Mouse (Mus musculus) spleen, postnatal 14 days (tissue): ENCODE measurements around the gene 2310030G06Rik.

ENCODE experiments used
- DNase-seq, 2 experiments: peaks; one replicate each; pipeline ENCODE4 v3.0.0; 2021 to 2022; ENCODE audit warnings: low spot score in 2 of 2

Gene 2310030G06Rik

DNA sequence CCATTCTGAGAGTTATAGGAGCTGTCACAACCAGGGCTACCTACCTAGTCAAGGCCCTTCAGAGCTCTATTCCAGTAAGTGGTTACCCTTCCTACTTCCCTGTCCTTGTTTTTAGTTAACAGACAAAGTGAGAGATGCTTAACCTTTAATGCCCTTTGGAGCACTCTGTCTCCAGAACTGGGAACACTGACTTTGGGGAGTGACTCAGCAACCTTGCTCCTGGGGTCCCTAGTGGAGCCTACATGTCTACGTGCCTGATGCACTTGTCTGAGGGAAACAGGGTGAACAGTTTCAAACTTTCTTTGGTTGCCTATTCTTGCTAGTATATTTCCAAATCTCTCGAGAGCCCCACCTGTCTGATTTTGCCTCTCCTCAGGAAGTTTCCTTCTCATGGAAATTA lies 3.6 kb downstream of the 2310030G06Rik start:
- DNase-seq, result no peak

DNA sequence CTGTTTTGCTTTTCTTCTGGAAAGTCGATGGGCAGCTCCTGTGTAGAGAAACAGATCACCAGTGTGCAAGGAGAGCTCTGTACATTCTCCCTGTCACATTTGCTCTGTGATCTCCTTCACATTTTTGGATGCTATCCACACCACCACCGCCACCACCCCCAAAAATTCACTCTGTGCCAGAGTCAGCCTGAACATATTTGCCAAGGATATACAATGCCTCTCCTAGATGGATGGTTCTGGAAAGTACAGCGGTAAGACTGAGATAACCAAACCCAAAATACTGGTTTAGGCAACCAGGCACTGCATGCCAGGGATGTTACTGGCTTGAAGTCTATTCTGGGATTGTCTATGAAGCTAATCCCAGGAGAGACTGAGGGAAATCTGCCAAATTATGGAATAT lies 4.1 kb downstream of the 2310030G06Rik start:
- no peak for DNase-seq

DNA sequence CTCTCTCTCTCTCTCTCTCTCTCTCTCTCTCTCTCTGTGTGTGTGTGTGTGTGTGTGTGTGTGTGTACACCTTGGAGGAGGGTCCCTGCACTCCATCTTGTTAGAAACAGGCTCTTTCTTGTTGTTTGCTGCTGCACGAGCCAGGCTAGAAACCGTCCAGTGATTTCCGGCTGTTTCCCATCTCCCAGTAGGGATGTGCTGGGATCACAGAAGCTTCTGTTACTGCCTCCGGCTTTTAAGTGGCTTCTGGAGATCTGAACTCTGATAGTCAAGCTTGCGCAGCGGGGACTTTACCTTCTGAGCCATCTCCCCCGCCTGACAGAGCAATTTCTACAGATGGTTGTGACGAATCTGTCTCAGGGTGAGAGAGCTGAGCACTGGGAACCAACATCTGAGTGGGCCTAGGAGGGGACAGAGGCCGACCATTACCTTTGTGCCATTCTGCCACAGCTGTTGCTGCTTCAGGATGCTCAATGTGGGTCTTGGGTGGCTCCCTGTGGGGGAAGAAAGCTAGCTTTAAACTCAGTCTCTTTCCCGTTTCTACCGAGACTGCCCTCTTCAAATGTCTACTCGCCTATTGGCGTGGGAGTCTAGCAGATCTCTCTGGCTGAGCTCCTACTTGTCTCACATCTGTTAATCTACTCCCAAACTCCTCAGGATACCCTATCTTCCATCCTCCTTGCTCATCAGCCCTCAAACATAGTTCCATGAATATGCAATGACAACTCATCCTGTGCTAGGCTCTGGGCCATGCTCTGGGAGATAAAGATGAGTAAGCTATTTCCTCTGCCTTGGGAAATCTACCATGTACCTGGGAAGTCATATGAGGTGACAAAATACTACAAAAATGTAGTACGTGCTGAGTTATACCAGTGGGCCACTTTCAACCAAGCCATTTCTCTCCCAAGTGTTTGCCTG lies 5.2 kb downstream of the 2310030G06Rik start:
- no peak for DNase-seq

DNA sequence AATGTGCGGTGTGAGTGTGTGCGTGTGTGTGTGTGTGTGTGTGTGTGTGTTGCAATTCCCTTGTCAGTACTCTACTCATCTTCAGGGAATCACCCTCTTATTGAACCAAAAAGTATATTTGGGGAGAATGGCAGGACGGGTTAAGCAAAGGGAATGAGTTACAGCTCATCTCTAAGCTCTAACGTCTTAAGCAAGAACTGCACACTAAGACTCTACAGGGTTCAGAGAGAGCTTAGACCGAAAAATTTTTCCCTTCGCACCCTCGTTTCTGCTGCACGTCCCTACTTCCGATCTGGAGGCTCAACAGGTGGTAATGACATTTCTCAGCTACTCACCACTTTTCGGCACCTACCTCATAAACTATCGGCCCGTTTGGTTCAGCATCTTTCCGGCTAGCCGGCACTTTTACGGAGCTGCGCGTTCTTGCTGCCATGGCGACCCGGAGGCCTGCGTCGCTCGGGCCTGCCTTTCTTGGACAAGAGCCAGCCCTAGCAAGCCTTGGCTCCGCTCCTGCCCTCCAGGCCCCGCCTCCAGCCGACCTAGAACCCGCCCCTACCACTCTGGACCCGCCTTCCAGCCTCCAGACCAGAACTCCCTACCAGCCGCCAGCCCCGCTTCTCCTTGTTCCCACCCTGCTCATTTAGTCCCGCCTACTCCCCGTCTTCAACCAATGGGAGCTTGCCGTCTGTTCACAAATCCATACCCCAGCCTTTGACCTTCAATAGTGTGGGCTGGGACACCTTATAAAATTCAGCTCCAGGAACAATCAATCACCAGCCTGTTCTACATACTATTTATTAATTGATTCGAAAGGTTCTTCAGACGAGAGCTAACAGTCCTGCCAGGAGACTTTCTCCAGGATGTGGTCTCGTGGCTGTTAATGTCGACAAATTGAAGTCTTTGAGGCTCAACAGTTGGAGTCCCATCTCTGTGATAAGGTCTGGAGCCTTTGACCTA lies 7.1 kb downstream of the 2310030G06Rik start, which contains the start of gene Dixdc1:
Gene Dixdc1, minus strand, starts transcription at position 604 of the 957 bp plus-strand sequence.
- DNase-seq, result peak; percentile 71 to 74

DNA sequence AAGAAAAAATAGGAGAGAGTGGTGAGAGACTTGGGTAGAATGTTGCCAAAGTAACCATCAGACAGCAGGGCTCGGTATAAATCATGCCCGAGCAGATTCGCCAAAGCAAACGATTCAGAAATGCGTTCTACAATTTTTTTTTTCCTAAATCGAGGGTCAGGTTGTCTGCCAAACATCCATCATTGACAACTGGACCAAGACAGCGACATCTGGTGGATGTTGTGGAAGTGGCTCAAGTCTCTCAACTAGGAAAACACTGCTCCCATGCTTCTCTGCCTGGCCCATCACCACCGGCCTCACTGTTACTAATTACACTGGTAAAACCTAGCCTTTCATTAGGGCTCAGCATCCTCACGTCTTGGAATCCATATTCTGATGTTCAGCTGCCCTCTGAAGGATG lies 11.3 kb downstream of the 2310030G06Rik start:
- no peak for DNase-seq

DNA sequence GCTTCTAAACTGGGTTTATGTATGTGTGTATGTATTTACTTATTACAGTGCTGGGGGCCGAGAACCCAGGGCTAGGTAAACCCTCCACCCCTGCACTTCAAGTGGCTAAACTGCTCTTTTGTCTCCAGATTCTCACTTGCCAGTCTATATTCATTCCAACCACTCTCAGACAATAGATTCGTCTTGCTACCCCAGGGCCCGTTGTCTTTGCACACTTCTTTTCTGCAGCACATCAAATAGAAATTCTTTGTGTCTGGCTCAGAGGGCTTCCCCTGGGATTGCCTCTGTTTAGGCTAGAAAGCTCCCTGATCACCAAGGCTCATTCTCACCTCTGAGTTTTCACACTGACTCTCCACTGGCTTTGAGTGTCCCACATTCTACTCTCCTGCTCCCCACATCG lies 13.8 kb downstream of the 2310030G06Rik start:
- no peak for DNase-seq

DNA sequence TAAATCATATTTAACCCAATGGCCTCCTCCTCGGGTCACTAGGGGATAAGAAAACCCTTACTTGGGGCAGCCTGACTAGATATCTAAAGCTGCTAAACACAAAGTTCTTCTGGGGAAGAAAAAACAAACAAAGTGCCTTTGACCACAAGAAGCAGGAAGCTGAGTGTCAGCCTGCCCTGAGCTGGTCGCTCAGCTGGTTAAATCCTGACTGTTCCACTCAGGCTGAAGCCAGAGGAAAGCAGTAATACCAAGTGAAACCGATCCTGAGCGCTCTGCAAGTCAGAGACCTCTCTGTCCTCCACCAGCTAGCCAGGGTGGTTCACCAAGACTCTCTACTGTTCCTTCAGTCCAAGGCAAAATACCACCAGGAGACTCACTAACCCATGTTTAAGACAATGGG lies 16.7 kb downstream of the 2310030G06Rik start:
- DNase-seq, result no peak

DNA sequence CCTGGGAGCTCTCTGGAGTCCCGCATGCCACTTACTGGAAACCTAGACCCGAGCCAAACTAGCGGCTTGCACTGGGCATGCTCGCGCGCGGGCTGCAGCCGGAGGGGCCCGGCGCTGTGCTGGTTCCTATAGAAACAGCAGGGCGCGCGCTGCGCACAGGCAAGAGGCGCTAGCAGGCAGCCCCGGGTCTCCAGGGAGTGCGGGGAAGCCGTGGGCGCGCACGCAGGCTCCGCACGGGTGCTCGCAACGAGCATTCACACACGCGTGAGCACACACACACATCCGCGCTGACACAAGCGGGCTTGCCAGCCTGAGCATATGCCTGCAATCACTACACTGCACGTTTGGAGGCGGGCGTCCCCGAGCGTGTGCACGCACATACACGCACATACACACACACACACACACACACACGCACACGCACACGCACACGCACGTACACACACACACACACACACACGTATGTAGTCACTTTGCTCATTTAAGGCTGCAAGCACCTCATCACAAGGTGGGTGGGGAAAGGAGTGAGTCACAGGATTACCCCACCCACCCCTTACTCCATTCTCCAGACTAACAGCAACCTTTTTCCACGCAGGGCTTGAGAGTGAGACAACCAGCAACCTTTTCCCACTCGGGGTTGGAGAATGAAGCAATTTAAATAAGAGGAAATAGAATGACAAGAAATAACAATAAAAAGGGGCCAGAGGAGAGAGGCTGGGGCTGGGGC lies 18.2 kb downstream of the 2310030G06Rik start:
- DNase-seq, result peak in 1 of 2 experiments; percentile 18

DNA sequence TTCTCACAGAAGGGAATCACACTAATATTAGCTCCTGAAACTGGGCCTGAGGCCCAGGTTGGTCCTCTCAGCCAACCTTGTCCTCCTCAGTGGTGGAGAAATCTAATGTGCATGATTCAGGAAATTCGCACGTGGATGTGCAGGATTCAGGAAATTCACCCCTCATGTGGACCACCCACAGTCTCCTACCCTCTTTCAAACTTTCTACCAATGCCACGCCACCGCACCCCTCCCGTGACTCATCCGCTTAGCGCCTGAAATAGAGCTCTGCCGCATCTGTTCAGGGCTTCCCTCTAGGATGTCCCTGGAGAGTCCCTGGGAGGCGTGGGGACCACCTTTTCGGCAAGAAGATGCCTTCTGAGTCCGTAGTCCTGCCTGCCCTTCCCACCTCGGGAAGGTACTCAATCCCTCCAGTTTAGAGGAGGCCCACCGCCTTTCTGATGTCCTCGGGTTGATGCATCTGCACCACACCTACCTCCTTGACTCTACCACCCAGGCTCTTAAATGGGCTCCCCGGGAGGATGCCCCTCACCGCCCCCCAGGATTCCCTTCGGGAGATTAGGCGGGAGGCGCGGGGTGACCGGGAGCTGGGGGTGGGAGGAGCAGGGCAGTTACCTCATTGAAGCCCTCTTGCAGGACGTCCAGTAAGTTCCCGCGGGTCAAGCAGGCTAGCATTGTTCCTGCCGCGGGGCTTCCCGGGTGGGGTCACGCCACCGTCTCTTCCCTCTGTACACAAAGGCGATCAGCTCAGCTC lies 19.0 kb downstream of the 2310030G06Rik start:
- no peak for DNase-seq

DNA sequence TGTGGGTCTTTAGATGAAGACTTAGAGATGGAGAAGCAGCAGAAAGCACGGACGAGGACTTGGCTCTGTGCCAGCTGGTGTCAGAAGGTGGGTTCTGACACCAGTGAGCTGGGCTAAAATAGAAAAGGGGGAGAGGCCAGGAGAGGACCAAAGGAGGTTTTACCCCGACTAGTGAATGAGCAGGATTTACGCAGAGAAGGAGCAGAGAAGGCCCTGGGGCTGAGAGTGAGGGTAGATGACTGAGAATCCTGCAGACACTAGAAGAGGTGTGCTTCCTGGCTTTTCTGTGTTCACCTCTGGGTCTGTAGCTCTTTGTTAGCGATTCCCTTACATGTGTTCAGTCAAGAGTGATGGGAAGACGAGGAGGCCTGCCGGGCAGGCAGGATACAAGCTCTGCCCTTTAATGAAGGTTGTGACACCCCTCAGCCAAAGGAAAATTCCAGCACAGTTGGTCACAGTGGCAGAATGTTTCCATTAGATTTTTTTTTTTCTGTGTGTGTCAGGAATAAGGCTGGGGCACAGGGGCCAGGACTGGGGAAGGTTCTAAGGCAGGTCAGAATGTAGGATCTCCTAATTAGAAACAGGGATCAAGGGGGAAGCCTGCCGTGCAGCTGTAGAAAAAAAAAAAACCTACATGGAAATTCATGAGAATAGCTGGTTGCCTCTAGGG lies 20.3 kb downstream of the 2310030G06Rik start:
- no peak for DNase-seq

DNA sequence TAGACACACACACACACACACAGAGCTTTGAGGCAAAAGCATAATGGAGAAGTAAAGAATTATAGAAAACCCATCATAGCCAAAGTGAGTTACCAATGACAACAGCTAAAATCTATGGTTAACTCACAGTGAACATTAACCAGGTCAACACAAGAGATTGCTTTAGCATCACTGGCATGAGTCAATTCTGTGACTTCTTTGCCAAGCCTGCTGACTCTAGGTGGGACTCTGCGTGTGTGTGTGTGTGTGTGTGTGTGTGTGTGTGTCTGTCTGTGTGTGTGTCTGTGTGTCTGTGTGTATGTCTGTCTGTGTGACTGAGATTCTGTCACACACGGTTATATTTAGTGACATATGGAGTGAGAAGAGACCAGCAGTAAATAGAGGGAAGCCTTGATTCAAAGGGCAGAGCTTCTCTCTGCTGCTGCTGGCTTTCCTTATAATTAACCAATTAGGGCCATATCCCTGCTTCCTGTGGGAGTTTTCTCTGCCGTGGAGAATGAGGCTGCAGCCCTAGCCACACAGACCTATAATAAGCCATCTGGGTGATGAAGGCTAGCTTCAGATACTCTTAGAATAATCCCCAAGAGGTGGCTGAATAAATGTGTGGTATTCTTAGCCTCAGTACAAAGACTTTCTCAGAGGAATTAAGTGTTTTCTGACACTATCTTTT lies 21.5 kb downstream of the 2310030G06Rik start:
- DNase-seq, result no peak

DNA sequence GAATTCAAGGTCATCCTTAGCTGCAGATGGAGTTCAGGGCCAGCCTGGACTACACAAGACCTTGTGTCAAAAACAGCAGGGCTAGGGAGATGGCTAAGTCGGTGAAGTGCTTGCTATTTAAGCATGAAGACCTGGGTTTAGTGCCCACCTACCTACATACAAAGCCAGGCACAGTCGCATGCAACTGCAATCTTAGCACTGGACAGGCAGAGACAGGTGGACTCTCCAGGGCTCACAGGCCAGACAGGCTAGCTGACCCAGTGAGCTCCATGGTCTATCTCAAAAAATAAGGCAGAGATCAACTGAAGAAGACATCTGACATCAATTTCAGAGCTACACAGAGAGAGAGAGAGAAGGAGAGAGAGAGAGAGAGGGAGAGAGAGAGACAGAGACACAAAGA lies 22.2 kb downstream of the 2310030G06Rik start:
- DNase-seq, result no peak

DNA sequence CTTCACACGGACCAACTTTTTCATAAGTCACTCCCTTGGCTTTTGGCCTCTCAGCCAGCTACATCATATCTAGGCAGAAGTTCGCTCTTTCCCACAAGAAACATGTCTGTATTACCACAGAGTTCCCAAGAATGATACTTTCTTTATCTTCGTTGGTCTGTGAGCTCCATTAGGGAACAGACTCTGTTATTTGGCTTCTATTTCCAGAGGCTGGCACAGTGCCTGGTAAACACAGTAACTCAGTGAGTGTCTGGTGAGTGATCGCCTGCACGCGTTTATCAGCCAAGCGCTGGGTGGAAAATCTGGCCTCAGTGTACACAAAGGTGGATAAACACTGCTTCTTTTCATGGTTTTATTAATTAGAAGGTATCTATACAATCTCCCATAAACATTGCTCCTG lies 22.9 kb downstream of the 2310030G06Rik start:
- no peak for DNase-seq

DNA sequence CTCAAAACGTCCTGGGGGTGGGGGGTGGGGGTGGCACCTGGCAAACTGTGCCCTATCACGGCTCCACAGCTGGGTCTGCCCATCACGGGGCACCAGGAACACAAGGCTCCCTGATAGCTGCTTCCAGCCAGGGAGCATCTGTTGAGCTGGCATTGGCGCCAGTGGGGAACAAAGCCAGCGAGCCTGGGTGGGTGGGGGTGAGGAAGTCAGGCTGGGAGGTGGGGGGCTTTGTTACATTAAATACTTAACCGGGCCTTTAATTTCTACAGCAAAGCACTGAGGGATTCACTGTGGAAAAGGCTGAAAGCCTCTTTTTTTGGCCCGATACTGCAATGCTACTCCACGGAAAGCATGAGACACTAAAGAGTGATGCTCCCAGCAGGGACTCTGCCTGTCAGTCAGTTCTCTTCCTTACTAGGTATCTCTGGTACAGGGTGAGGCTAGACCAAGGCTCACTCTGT lies 23.9 kb downstream of the 2310030G06Rik start:
- DNase-seq, result no peak

DNA sequence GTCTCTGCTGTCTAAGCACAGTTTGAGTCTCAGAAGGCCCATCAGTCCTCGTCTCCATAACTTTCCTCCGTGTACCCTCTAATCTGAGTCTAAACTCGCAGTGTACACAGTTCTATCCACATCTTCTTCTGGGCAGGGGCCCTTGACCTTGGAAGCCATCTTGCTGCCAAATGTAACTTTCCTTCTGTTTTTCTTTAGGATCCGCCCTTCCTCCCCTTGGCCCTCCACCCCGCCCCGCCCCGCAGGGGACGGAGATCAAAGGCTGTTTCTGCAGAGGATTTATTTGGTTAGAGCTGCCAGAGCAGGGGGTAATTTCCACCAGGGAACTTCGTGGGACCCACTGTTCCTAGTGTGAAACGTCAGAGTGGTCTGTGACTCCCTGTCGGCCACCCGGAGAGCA lies 25.3 kb downstream of the 2310030G06Rik start:
- DNase-seq, result no peak

DNA sequence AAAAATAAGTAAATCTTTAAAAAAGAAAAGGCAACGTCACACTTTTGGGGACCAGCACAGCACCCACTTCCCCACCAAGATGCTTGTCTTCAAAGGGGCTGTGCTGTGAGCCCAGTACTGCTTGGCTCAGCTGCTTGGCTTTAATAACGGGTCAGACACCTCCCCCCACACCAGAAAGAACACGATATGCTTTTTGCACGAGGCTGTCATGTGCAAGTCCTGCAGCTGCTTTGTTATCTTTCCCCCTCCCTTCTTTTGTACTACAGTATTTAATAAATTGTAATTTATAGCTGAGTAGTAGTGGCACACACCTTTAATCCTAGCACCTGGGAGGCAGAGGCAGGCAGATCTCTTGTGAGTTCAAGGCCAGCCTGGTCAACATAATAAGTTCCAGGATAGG lies 27.5 kb downstream of the 2310030G06Rik start:
- DNase-seq, result no peak

DNA sequence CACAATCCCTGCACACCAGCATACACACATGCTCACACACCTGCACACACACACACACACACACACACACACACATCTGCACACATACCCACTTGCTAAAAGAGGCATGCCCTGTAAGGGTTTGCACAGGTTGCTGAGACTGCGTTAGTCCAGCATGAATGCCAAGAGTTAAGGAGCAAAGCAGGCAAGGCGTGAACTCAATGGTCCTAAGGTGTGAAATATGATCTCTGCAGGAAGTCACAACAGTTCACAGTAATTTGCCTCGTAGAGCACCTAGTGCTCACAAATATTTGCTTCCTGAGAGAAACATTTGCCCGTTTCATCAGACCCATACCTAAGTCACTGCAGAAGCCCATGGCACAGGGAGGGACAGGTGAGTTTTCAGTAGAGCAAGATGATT lies 32.1 kb downstream of the 2310030G06Rik start:
- DNase-seq, result no peak

DNA sequence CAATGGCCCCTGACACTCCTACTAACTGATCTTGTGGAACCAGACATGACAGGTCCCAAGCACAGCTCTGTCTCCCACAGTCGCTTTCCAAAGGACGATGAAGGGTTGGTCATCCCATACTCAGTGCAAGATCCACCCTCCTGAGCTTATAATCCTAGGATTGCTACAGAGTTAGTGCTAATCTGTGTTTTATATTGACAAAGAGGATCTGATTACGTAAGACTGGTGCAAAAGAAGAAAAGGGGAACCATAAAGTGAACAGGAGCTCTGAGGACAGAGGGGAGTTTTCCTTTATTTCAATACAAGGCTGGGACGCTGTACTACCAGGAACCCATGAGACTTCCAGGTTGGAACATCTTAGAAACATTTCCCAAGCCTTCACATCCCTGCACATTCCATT lies 35.0 kb downstream of the 2310030G06Rik start:
- no peak for DNase-seq

DNA sequence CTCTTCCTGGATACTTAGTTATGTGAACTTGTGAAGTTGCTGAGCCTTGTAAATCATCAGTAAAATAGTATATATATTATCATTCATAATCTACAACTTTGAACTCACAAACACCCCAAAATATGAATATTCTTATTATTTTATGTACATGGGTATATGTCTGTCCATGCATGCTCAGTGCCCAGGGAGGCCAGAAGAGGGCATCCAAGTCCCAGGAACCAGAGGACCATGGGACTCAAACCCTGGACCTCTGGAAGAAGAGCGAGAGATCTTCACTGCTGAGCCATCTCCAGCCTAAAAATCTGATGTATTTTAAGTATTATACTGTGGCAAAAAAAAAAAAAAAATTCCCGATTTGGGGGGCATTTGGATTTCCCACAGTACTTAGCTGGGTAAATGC lies 37.2 kb downstream of the 2310030G06Rik start:
- DNase-seq, result no peak

DNA sequence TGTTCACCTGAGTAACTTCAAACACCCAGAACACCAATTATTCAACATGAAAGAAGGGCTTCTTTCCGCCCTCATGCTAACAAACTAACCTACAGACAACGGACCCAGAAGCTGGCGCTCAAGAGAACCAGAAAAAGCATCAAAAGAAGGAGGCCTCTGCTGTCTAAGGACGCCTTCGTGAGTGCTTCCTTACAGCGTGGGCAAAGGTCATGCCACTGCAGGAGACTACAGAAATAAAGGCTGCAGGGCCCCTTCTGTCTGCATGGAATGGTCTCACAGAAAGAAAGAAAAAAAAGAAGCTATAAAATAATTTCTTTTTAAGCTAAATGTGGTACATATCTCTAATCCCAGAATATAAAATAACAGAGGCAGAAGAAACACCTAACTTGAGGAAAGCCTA lies 41.4 kb downstream of the 2310030G06Rik start:
- no peak for DNase-seq
